Mouse (Mus musculus) heart, embryonic 16.5 days (tissue): ENCODE measurements at regions not wholly inside any gene's neighbourhood (a gene's known extent, or its start where the extent isn't known, plus 50 kb on each side); places are given as distances from the start of the nearest gene placed in this dataset.

Experiments used
- ATAC-seq: fragments of 200-750 bp; cut with Nextera tagmentation; replicated peaks from 2 replicates; pipeline ENCODE4 v1.8.0; 2017; ENCODE audit warnings: moderate number of reproducible peaks; ENCODE audit not compliant: insufficient read depth, low FRiP score; ENCODE audit errors: extremely low read depth
- H3K27ac ChIP-seq: fragments of 300-500 bp; sonication (generic); 2 replicates; pipeline ENCODE4 v1.5.1; 2014; ENCODE audit warnings: mild to moderate bottlenecking, low read length, control low read depth, moderate library complexity
- H3K27me3 ChIP-seq: fragments of 300-500 bp; sonication (generic); 2 replicates; pipeline ENCODE4 v1.6.1; 2014; ENCODE audit warnings: low read length, mixed read lengths; ENCODE audit not compliant: control insufficient read depth, insufficient read depth
- H3K36me3 ChIP-seq: fragments of 300-500 bp; sonication (generic); 2 replicates; pipeline ENCODE4 v1.6.1; 2014; ENCODE audit not compliant: control insufficient read depth, insufficient read depth
- H3K4me1 ChIP-seq: fragments of 300-500 bp; sonication (generic); 2 replicates; pipeline ENCODE4 v1.6.1; 2014; ENCODE audit warnings: low read length, mixed read lengths; ENCODE audit not compliant: control insufficient read depth, insufficient read depth
- H3K4me2 ChIP-seq: fragments of 300-500 bp; sonication (generic); 2 replicates; pipeline ENCODE4 v1.6.1; 2014; ENCODE audit warnings: low read depth, mild to moderate bottlenecking, control low read depth, low read length
- H3K4me3 ChIP-seq: fragments of 300-500 bp; sonication (generic); 2 replicates; pipeline ENCODE4 v1.5.1; 2014; ENCODE audit warnings: mild to moderate bottlenecking, control low read depth, low read length
- H3K9ac ChIP-seq: fragments of 300-500 bp; sonication (generic); 2 replicates; pipeline ENCODE4 v1.6.1; 2014; ENCODE audit warnings: low read length, control low read depth
- H3K9me3 ChIP-seq: fragments of 300-500 bp; sonication (generic); replicated peaks from 2 replicates; pipeline ENCODE4 v1.6.1; 2016; ENCODE audit warnings: low read length; ENCODE audit not compliant: control insufficient read depth
- WGBS: fragments of 180-500 bp; shearing (Covaris S2); extraction: QIAGEN DNeasy Blood & Tissue Kit; methylation state at CpG from one replicate; pipeline ENCODE4 v1.1.7; 2014; 5-methylcytosine and 5-hydroxymethylcytosine counted together

- Histone ChIP-seq H3K27ac (peak overlapping the region; percentile 88), H3K4me3 (peak overlapping the region; percentile 24; the same call in 1 of the 2 replicates), H3K4me2 (peak overlapping the region; percentile 57), H3K9ac (peak overlapping the region; percentile 58), H3K4me1 (peaks cover 21% of the 10 kb centered on the region), H3K9me3 (peaks cover under 1% of the 10 kb centered on the region; the same call in 1 of the 2 replicates), H3K36me3 (peaks cover 1% of the 10 kb centered on the region; the same call in 1 of the 2 replicates), H3K27me3 (no peaks in the 10 kb centered on the region)
- 11% methylated on average over 27 of the region's 27 CpGs for WGBS
- ATAC-seq = peak; percentile 88
Measured at GRCm38 (mm10) chr13:112152614-112153550, 135.4 kb upstream of the Ankrd55 start.

- Histone ChIP-seq H3K4me3 (no peak overlapping the region), H3K9ac (no peak overlapping the region), H3K27ac (peak overlapping the region; percentile 88), H3K36me3 (peaks cover 2% of the 10 kb centered on the region; the same call in 1 of the 2 replicates), H3K4me1 (peaks cover 21% of the 10 kb centered on the region), H3K4me2 (peak overlapping the region; percentile 57; the same call in 1 of the 2 replicates), H3K9me3 (peaks cover 3% of the 10 kb centered on the region; the same call in 1 of the 2 replicates), H3K27me3 (no peaks in the 10 kb centered on the region)
- ATAC-seq = peak; percentile 76; the same call in 1 of the 2 replicates
- 7% methylated on average over 4 of the region's 4 CpGs for WGBS
Measured at GRCm38 (mm10) chr13:112153681-112154127, 134.5 kb upstream of the Ankrd55 start.

DNA sequence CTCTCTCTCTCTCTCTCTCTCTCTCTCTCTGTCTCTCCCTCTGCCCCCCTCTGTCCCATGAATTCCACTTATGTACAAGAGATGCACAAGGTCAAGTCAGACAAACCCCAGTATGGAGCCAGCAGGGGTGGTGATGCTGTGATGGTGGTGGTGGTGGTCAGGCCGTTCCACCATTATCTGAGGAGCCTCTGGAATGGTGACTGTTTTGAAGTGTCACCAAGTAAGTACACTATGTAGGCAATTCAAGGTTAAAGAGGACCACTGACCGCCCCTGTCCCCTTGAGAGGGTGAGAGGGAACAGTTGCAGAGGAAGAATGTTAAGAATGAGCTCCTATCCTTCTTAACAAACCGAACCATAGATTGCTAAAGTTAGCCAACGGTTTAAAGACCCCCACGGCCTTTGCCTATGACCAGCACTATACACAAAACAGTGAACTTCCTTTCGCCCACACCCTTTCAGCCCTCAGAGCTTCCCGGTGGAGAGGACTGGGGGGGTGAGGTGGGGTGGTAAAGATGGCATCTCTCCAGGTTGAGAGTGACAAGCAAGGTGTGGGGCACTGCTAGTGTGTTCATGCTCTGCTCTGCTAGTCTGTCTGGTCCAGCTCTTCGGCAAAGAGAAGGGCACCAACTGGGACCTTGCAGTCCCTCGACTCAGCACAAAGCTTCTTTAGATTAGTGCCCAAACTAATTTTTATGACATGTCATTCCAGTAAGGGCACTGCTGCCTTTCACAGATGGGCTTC, 128.7 kb upstream of the Ankrd55 start:
- no peak overlapping the region for H3K4me3 ChIP-seq
- ATAC-seq = peak; percentile 57
- peaks cover 2% of the 10 kb centered on the region; the same call in 1 of the 2 replicates for H3K36me3 ChIP-seq
- H3K27ac ChIP-seq = peak overlapping the region; percentile 77
- peaks cover 16% of the 10 kb centered on the region for H3K4me1 ChIP-seq
- peaks cover 3% of the 10 kb centered on the region; the same call in 1 of the 2 replicates for H3K9me3 ChIP-seq
- H3K9ac ChIP-seq = no peak overlapping the region
- H3K4me2 ChIP-seq = no peak overlapping the region
- H3K27me3 ChIP-seq = no peaks in the 10 kb centered on the region
- WGBS = 41% methylated on average over 9 of the region's 9 CpGs

DNA sequence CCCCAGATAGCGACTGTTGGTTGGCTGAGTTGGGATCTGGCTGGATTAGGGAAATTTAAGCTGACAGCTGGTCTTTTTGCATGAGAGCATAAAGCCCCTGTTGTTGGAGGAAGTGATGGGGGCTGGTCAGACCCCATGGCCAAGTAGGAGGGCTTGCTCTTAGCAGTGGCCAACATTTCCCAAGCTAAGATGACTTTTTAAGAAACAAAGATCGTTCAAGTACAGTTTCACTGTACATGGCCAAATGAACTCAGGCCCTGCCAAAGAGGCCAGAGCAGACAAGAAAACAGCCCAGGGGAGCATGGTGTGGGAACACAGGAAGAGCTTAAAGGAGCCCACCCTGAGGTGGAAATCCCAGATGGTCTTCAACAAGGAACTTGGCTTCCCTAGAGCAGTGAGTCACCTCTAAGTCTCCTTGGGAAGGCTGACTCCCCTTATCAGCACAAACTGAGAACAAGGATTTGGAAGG, 128.0 kb upstream of the Ankrd55 start:
- WGBS = 47% methylated on average over 2 of the region's 2 CpGs
- peak; percentile 75 for ATAC-seq

GRCm38 (mm10) chr13:112160726-112161125, 127.5 kb upstream of the Ankrd55 start:
- Histone ChIP-seq H3K9me3 (peaks cover 3% of the 10 kb centered on the region; the same call in 1 of the 2 replicates), H3K4me2 (no peak overlapping the region), H3K27me3 (no peaks in the 10 kb centered on the region), H3K4me3 (no peak overlapping the region), H3K4me1 (peaks cover 16% of the 10 kb centered on the region), H3K36me3 (peaks cover 2% of the 10 kb centered on the region; the same call in 1 of the 2 replicates), H3K27ac (peak overlapping the region; percentile 77; the same call in 1 of the 2 replicates), H3K9ac (no peak overlapping the region)
- 73% methylated on average over 2 of the region's 2 CpGs for WGBS
- 0 out of 2 replicates have a peak, but pooled peaks have one; percentile 21 for ATAC-seq

More for the DNA sequence above, 128.0 kb upstream of the Ankrd55 start:
- Histone ChIP-seq H3K4me1 (peaks cover 16% of the 10 kb centered on the region), H3K9ac (no peak overlapping the region), H3K9me3 (peaks cover 3% of the 10 kb centered on the region; the same call in 1 of the 2 replicates), H3K4me3 (no peak overlapping the region), H3K36me3 (peaks cover 2% of the 10 kb centered on the region; the same call in 1 of the 2 replicates), H3K4me2 (no peak overlapping the region), H3K27ac (peak overlapping the region; percentile 77), H3K27me3 (no peaks in the 10 kb centered on the region)

DNA sequence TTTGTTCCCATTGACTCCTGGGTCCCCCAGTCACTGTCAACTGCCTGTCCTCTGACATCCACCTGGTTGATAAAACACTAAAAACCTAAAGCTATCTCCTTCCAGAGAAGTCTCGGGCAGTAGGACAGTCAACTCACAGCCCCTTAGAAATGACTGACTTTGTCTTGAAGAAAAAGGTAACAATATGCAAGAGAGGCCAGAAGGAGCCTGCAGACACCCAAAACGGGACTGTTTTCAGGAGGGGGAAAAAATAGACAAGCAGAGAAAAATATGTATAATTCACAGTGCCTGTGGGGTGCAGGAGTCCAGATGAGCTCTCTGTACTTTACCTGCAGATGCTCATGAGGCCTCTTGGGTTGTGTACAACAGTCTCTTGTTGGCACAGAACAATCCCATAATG, 126.4 kb upstream of the Ankrd55 start:
- Histone ChIP-seq H3K9me3 (peaks cover 3% of the 10 kb centered on the region; the same call in 1 of the 2 replicates), H3K4me2 (no peak overlapping the region), H3K4me1 (peaks cover 16% of the 10 kb centered on the region), H3K27ac (no peak overlapping the region), H3K27me3 (no peaks in the 10 kb centered on the region), H3K4me3 (no peak overlapping the region), H3K9ac (no peak overlapping the region), H3K36me3 (peaks cover 2% of the 10 kb centered on the region; the same call in 1 of the 2 replicates)
- 79% methylated on average over 2 of the region's 2 CpGs for WGBS
- no peak for ATAC-seq

- H3K36me3 ChIP-seq = no peaks in the 10 kb centered on the region
- ATAC-seq = no peak
- no peak overlapping the region for H3K4me3 ChIP-seq
- H3K4me2 ChIP-seq = no peak overlapping the region
- no peak overlapping the region for H3K27ac ChIP-seq
- no peaks in the 10 kb centered on the region for H3K4me1 ChIP-seq
- no peaks in the 10 kb centered on the region for H3K27me3 ChIP-seq
- H3K9ac ChIP-seq = no peak overlapping the region
- no peaks in the 10 kb centered on the region for H3K9me3 ChIP-seq
- WGBS = 81% methylated on average over 2 of the region's 2 CpGs
Measured at GRCm38 (mm10) chr13:112165921-112166320, 122.3 kb upstream of the Ankrd55 start.

DNA sequence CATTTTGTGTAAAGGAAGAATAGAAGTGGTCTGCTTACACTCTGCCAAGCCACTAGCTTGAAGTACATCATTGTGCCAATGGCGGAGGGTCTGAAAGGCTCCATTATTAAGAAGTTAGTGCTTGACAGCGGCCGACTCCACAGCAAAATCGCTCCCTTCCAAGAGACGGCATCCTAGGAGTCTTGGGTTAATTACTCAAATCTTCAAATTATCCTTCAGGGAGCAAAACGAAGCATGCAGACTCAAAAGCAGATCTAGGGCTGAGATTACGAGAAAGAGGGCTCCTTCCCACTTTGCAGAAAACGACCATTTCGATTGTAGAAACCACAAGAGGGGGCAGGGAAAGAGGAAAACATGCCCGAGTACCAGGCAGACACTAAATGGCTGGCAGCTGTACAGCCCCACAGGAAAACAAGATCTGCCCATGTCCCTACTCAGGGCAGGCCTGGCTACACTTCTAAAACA, 121.9 kb upstream of the Ankrd55 start:
- H3K27me3 ChIP-seq = no peaks in the 10 kb centered on the region
- no peak for ATAC-seq
- H3K9ac ChIP-seq = no peak overlapping the region
- H3K4me2 ChIP-seq = no peak overlapping the region
- no peaks in the 10 kb centered on the region for H3K36me3 ChIP-seq
- no peak overlapping the region for H3K27ac ChIP-seq
- WGBS = 68% methylated on average over 10 of the region's 10 CpGs
- H3K4me1 ChIP-seq = no peaks in the 10 kb centered on the region
- H3K4me3 ChIP-seq = no peak overlapping the region
- H3K9me3 ChIP-seq = no peaks in the 10 kb centered on the region
